Mouse (Mus musculus) adipocyte (in vitro differentiated cells): ENCODE data around the gene Zbtb16.

Experiments
- DNase-seq: peaks from one replicate; pipeline ENCODE4 v3.0.0-alpha.2; 2016; ENCODE audit warnings: low spot score

Zbtb16 gene

GRCm38 (mm10) chr9:48835631-48836565 is at the start of gene Zbtb16:
Zbtb16 (minus strand) TSS chr9:48836222.
- peak; percentile 70 for DNase-seq

DNA sequence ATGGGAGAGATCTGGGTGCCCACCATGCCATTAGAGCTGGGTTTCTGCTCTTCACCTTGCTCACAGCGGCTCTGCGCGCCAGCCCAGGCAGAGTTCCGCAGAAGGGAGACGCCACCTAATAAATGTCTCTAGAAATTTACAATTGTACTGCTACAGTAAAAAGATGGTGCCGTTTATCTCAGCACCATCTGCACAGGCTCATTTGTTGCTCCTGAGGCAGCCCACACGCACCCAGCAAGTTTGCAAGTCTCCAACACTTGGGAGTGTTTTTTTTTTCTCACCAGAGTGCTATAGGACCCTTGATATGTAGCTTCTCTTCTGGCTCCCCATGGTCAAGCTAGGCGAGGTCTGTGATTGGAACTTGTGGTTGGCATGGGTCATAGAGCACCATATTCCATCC is 36.9 kb upstream of the Zbtb16 start:
- no peak for DNase-seq

- no peak for DNase-seq
Measured at GRCm38 (mm10) chr9:48866523-48867121, 30.6 kb upstream of the Zbtb16 start.

GRCm38 (mm10) chr9:48865235-48865634 is 29.2 kb upstream of the Zbtb16 start:
- no peak for DNase-seq

GRCm38 (mm10) chr9:48861481-48861880 is 25.5 kb upstream of the Zbtb16 start:
- DNase-seq = no peak

- peak; percentile 78 for DNase-seq
Measured at GRCm38 (mm10) chr9:48860526-48860845, 24.5 kb upstream of the Zbtb16 start.

- DNase-seq = no peak
Measured at GRCm38 (mm10) chr9:48859828-48860525, 24.0 kb upstream of the Zbtb16 start.

DNA sequence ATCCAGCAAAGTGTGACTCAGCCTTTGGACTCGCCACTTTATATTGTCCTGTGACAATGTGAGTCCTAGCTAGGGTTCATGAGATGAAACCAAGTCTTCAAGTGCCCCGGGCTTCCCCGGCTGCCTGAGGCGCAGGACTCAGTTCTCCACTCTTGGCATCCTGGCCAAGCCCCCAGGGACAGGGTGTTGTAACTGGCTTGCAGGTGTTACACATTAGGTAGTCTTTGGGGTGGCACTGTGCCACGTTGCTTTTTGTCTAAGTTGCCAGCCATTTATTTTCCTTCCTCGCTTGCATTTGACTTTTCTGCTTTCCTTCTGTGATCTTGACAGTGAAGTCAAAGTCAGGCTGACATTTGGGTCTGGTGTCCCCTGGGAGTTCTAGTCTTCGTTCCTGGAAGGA is 21.9 kb upstream of the Zbtb16 start:
- DNase-seq = peak; percentile 45

DNA sequence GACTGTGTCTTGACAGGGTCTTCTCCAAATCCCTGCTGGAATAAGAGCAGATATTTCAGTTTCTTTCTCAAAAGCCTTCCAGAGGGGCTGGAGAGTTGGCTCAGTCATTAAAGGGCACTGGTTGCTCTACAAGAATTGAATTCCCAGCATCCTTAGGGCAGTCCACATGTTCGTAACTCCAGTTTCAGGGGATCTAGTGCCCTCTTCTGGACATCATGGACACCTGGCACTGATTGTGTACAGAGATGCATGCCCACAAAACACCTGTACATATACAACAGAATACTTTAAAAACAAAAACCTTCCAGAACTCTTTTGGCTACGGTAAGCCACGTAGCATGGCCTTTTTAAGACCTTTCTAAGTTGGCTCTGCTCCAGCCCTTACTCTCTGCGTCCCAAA is 20.2 kb upstream of the Zbtb16 start:
- no peak for DNase-seq

DNA sequence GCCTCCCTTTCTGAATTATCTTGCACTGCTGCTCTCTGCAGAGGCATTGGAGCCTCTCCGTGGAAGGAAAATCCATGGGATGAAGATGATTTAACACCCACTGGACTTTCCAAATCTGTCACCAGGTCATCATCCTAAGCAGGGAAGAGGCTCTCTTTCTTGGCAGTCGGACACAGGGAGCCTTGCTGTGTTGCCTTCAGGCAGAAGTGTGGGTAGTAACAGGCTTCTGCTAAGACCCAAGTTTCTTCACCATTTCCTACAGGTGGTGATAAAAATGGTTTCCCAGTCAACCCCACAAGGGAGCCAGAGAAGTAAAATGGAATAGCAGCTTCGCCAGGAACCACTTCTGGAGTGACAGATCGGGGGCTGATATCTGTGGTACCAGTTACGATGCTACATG is 13.5 kb upstream of the Zbtb16 start:
- peak; percentile 39 for DNase-seq

- DNase-seq = no peak
Measured at GRCm38 (mm10) chr9:48839568-48839967, 3.5 kb upstream of the Zbtb16 start.

DNA sequence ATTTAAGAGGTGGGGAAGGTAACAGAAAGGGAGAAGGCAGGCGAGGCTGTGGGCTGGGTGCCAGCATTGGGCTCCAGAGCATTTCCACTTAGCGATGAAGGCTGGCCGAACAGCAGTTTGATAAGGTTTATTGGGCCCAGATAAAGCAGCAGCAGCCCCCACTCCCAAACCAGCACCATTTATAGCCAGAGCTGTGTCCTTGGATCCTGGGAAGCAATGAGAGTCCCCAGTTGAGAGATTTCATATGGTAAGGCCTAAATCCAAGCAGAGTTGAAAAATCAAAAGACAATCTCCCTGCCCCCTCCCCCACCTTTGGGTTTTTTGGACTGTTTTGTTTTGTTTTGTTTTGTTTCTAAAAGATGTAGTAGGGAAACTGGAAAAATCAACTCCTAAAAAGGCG is 2.3 kb upstream of the Zbtb16 start:
- no peak for DNase-seq

- no peak for DNase-seq
Measured at GRCm38 (mm10) chr9:48837181-48837580, 1.2 kb upstream of the Zbtb16 start.

GRCm38 (mm10) chr9:48836566-48836930 is 526 bp upstream of the Zbtb16 start:
- no peak for DNase-seq

GRCm38 (mm10) chr9:48834541-48835411 is 1.2 kb downstream of the Zbtb16 start:
- DNase-seq = no peak

- DNase-seq = no peak
Measured at GRCm38 (mm10) chr9:48834006-48834405, 2.0 kb downstream of the Zbtb16 start.

- DNase-seq = no peak
Measured at GRCm38 (mm10) chr9:48833493-48833892, 2.5 kb downstream of the Zbtb16 start.

DNA sequence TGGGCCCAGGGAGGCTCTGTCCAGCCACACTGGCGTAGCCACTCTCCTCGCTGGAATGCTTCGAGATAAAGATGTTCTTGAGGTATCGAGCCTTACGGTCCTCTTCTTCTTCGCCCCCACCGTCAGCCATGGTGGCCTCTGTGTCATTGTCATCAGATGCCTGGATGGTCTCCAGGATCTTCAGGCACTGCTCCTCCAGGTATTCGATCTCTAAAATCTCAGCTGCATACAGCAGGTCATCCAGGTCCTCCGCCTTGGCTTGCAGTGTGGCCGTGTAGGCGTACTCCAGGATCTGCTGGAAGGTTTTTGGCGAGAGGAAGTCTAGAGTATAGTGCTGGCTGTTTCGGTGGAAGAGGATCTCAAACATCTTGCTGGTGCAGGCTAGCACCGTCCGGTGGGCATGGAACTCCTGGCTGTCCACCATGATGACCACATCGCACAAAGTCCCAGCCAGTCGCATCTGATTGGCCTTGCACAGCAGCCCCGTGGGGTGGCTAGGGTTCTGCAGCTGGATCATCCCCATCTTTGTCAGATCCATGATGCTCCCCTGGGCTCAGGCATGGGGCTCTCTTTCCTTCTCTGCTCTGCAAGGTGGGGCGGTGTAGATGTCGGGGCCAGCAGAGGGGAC is 3.4 kb downstream of the Zbtb16 start:
- DNase-seq = no peak

DNA sequence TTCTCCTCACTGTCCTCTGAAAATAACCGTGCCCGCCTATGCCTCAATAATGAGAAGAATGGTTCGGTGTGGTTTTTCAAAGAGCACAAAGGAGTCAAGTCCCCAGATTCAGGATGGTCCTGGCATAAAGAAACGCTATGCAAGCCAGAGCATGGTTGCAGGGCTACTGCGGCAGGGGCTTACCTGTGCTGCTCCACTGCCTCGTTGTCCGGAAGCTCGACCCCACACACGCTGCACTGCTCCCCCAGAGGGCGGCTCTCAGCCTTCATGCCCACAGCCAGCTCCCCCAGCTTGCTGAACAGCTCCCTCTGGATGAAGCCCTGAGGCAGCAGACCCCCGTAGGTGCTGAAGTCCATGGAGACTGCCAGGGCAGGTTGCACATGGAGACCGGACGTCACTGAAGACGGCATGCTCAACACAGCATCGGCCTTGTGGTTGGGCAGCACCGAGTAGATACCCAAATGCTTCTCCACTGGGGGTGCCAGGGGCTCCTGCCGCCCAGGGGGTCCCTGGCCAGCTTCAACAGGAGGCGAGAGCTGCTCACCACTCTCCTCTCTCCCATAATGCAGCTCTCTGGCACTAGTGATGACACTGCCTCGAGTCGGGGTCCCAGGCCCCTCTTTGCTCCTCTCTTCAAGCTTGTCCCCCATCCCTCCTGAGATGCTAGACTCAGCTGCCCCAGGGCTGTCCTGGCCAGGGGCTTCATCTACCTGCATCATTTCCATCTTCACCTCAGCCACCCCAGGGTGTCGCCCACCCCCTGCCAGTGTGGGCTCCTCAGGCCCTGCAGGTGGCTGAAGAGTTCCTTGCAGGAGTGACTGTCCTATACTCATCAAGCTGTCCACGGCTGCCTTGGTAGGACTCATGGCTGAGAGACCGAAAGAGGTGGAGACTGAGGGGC is 4.2 kb downstream of the Zbtb16 start:
- DNase-seq = no peak

DNA sequence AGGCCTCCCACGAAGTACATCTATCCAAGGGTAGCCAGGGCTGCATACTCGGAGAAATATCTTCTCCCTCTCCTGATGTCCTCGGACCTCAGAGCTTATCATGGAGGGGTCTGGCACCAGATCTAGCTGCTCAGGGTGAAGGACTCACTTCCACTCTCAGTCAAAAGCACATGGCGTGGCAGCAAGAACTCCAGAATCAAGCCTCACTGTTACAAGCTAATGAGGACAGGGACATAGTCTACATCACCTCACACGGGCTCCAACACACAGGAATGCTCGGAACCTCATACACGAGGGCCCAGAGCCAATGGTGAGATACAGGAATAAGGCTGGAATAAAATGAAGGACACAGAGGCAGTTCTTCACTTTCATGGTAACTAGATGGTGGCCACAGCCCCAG is 7.2 kb downstream of the Zbtb16 start:
- DNase-seq = no peak
